Mouse (Mus musculus) heart, embryonic 11.5 days (tissue): ENCODE results near the gene Zfp280d. TPM values are rescaled to one million over a fixed set of nuclear protein-coding genes. Genes with fewer than 3 reads are reported as not detected.
"Not testable (repeated sequence)": the region's sequence is repeated elsewhere in the genome, so short reads cannot be mapped to it uniquely, and the experiment has no call there.

ENCODE experiments used
- ATAC-seq: fragments of 200-750 bp; cut with Nextera tagmentation; replicated peaks from 2 replicates; pipeline ENCODE4 v1.8.0; 2017; ENCODE audit warnings: moderate library complexity; ENCODE audit not compliant: insufficient number of reproducible peaks, low FRiP score, low TSS enrichment
- H3K27ac ChIP-seq: fragments of 300-500 bp; sonication (generic); 2 replicates; pipeline ENCODE4 v1.5.1; 2014; ENCODE audit warnings: mild to moderate bottlenecking, low read depth, low read length
- H3K27me3 ChIP-seq: fragments of 300-500 bp; sonication (generic); 2 replicates; pipeline ENCODE4 v1.6.1; 2014; ENCODE audit warnings: mild to moderate bottlenecking, low read length, mixed read lengths; ENCODE audit not compliant: control insufficient read depth, insufficient read depth
- H3K36me3 ChIP-seq: fragments of 300-500 bp; sonication (generic); 2 replicates; pipeline ENCODE4 v1.6.1; 2014; ENCODE audit warnings: mild to moderate bottlenecking, low read length, moderate library complexity, mixed read lengths; ENCODE audit not compliant: control insufficient read depth, insufficient read depth
- H3K4me1 ChIP-seq: fragments of 300-500 bp; sonication (generic); 2 replicates; pipeline ENCODE4 v1.6.1; 2014; ENCODE audit warnings: low read length; ENCODE audit not compliant: control insufficient read depth, insufficient read depth
- H3K4me2 ChIP-seq: fragments of 300-500 bp; sonication (generic); 2 replicates; pipeline ENCODE4 v1.6.1; 2014; ENCODE audit warnings: mild to moderate bottlenecking, moderate library complexity
- H3K4me3 ChIP-seq: fragments of 300-500 bp; sonication (generic); 2 replicates; pipeline ENCODE4 v1.5.1; 2014; ENCODE audit warnings: low read depth, low read length
- H3K9ac ChIP-seq: fragments of 300-500 bp; sonication (generic); 2 replicates; pipeline ENCODE4 v1.6.1; 2014; ENCODE audit warnings: mild to moderate bottlenecking, low read depth, low read length, moderate library complexity
- H3K9me3 ChIP-seq: fragments of 300-500 bp; sonication (generic); replicated peaks from 2 replicates; pipeline ENCODE4 v1.6.1; 2016; ENCODE audit warnings: low read length; ENCODE audit not compliant: control insufficient read depth
- WGBS: fragments of 180-500 bp; shearing (Covaris S2); extraction: QIAGEN DNeasy Blood & Tissue Kit; methylation state at CpG from one replicate; pipeline ENCODE4 v1.1.7; 2014; ENCODE audit not compliant: insufficient replicate concordance; 5-methylcytosine and 5-hydroxymethylcytosine counted together
- polyA plus RNA-seq: library from polyadenylated mRNA; unstranded; fragments of >200 nt; fragmentation: Nextera tagmentation; extraction: Ambion mirVana; gene quantifications from 2 replicates; pipeline ENCODE4 v1.2.1, GENCODE M21; 2014

Zfp280d gene
- polyA plus RNA-seq, 1 experiment from 2014 or later: 31.1 TPM

DNA sequence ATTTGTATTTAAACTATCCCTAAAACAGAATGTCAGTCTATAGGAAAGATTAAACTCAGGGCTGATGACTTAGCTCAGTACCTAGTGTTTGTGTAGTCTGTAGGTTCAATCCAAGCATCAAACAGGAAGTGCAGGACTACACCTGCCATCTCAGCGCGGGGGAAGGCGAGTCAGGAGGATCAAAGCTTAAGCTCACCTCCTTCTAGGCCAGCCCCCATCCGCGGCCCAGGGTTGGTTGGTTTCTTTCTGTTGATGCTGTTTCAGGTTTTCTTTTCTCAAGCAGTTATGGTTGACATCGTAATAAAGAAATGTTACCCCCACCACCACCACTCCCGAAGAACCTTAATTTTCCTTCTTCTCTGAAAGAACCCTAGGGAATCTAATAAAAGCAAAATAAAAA, 111.1 kb downstream of the Zfp280d start:
- ATAC-seq: no peak
- 73% methylated on average over 7 of the region's 7 CpGs for WGBS

DNA sequence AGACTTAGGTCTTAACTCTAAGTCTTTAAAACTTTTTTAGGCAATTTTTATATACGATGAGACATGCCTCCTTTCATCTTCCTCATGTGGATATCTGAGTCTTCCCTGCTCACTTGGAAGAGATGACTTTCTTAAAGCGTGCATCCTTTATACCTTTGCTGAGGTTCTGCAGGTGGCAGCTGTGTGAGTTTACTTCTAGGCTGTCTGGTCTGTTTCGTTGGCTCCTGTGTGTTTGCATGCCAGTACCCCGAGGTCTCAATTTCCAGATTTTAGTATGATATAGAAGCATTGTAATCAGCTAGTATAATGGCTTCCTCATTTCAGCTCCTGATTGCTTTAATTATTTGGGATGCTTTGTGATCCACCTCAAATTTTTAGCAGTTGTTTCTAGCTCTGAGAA, 114.3 kb downstream of the Zfp280d start:
- Histone ChIP-seq H3K9ac (no peak overlapping the region), H3K4me3 (no peak overlapping the region), H3K36me3 (no peaks in the 10 kb centered on the region), H3K27ac (no peak overlapping the region), H3K9me3 (no peaks in the 10 kb centered on the region), H3K27me3 (no peaks in the 10 kb centered on the region), H3K4me1 (no peaks in the 10 kb centered on the region), H3K4me2 (no peak overlapping the region)
- 82% methylated on average over 4 of the region's 4 CpGs for WGBS
- no peak for ATAC-seq

More for the DNA sequence above, 111.1 kb downstream of the Zfp280d start:
- no peaks in the 10 kb centered on the region for H3K36me3 ChIP-seq
- no peak overlapping the region for H3K4me2 ChIP-seq
- H3K4me1 ChIP-seq: no peaks in the 10 kb centered on the region
- no peak overlapping the region for H3K9ac ChIP-seq
- H3K9me3 ChIP-seq: no peaks in the 10 kb centered on the region
- no peak overlapping the region for H3K4me3 ChIP-seq
- no peaks in the 10 kb centered on the region for H3K27me3 ChIP-seq
- no peak overlapping the region for H3K27ac ChIP-seq

DNA sequence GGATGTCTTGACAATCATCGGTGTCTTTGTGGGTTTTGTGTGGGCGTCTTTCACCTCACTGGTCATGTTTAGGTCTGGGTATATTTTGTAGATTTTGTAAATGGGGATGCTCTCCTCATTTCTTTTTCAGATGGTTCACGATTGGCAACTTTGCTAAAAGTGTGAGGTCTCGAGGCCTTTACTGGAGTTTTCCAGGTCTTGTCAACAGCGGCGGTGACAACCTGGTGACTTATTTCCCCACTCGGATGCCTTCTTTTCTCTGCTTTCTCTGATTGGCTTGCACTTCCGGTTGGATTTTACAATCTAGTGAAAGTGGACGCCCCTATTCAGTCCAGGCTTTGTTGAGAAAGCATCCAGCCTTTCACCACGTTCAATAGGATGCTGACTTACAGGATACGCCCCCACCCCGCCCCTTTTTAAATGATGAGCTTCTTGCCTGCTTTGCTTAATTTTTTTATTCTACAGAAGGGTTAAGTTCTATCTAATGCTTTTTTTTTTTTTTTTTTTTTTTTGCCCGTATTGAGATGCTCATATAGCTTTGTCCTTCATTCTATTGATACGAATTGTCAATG, 114.9 kb downstream of the Zfp280d start:
- Histone ChIP-seq H3K9ac (no peak overlapping the region), H3K4me3 (no peak overlapping the region), H3K9me3 (no peaks in the 10 kb centered on the region), H3K27ac (no peak overlapping the region), H3K4me1 (no peaks in the 10 kb centered on the region), H3K4me2 (no peak overlapping the region), H3K27me3 (no peaks in the 10 kb centered on the region), H3K36me3 (no peaks in the 10 kb centered on the region)
- ATAC-seq: no peak
- WGBS: 71% methylated on average over 14 of the region's 14 CpGs

DNA sequence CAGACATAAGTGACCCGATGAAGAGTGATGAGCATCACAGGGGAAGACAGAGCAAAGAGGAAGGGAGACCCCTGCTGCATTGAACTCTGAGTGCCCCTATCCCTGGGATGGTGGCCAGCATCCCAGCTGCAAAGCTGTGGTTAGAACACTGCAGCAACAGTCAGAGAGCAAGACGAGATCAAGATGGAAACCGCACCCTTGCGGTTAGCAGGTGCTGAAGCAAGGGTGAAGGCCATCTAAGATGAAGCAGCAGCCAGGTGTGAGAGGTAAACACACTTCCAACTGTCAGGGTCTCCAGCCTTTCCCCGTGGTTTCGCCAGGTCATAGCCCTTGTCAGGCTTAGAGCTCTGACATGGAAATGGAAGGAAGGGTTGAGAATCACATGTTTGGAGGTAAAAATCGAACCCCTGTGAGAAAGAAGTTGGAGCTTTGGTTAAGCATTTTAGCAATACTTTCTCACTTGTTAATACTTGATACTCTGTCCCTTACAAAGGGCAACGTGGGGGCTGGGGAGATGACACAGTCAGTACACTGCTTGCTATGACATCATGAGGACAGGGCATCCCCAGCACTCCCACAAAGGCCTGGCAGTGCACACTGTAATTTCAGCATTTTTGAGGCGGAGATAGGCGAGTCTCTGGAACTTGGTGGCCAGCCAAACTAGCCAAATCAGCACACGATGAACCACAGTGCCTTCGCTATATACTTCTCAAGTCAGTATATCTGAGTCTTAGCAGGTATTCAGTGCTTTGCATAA, 115.8 kb downstream of the Zfp280d start:
- Histone ChIP-seq H3K4me1 (no peaks in the 10 kb centered on the region), H3K9ac (no peak overlapping the region), H3K36me3 (no peaks in the 10 kb centered on the region), H3K4me2 (no peak overlapping the region), H3K9me3 (no peaks in the 10 kb centered on the region), H3K4me3 (no peak overlapping the region), H3K27ac (no peak overlapping the region), H3K27me3 (no peaks in the 10 kb centered on the region)
- no peak for ATAC-seq
- 77% methylated on average over 12 of the region's 12 CpGs for WGBS

DNA sequence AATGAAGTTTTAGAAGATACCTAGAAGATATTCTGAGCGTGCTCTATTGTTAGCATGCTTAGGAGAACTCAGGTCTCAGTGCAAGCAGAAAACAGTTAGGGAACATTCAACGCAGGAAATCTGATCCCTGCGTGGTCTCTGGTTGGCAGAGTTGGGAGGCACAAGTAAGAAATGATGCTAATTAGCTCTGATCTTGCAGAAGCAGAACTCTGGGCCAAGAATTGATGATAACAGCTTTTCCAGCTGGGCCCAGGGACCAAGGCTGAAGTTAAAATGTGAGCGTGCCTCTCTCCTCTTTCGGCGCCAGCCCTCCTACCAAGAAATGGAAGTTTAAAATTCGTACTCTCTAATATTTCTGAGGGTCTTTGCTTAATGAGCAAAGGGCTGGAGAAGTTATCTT, 118.0 kb downstream of the Zfp280d start:
- Histone ChIP-seq H3K27ac (no peak overlapping the region), H3K4me2 (no peak overlapping the region), H3K4me3 (no peak overlapping the region), H3K9me3 (no peaks in the 10 kb centered on the region), H3K27me3 (no peaks in the 10 kb centered on the region), H3K36me3 (no peaks in the 10 kb centered on the region), H3K4me1 (no peaks in the 10 kb centered on the region), H3K9ac (no peak overlapping the region)
- 77% methylated on average over 7 of the region's 7 CpGs for WGBS
- ATAC-seq: no peak

DNA sequence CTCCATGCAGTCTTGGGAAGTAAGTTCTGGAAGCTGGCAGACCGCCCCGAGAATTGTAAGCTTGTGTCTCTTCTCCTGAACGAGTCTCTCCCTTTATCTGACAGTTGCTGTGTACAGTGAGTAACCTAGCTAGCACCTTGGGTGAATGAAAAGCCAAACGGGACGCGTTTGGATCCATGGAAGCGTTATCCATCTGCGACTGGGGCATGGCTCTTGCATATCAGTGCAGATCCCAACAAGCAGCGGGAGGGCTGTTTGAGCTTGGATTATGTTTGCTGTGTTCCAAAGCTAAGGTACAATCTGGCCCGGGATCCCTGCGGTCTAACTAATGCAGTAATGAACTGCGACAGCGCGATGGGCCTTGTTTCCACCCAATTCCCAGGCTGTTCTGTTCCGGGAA, 118.6 kb downstream of the Zfp280d start:
- no peak overlapping the region for H3K27ac ChIP-seq
- H3K4me2 ChIP-seq: no peak overlapping the region
- WGBS: 78% methylated on average over 15 of the region's 15 CpGs
- no peaks in the 10 kb centered on the region for H3K27me3 ChIP-seq
- H3K36me3 ChIP-seq: no peaks in the 10 kb centered on the region
- H3K9me3 ChIP-seq: no peaks in the 10 kb centered on the region
- no peaks in the 10 kb centered on the region for H3K4me1 ChIP-seq
- ATAC-seq: no peak
- H3K4me3 ChIP-seq: no peak overlapping the region
- no peak overlapping the region for H3K9ac ChIP-seq

DNA sequence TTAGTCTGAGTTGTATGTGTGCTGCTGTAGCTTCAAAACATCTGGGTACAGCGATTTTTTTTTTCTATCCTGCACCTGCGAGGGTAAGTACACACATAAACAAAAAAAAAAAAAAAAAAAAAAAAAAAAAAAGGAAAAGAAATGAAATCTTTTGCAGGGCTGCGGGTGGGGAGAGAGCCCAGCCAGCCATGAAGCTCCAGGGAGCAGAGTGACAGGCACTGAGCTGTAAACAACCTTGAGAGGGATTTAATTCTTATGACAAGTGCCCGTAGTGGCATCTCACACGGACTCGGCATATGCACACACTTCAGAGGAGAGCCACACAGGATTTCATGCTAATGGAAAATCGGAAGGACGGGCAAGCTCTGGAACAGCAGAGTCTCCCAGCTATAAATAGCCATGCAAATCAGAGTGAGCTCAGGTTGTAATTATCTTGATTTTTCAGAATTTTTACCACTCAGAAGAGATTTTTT, 119.2 kb downstream of the Zfp280d start:
- Histone ChIP-seq H3K27me3 (no peaks in the 10 kb centered on the region), H3K9ac (no peak overlapping the region), H3K27ac (no peak overlapping the region), H3K4me2 (no peak overlapping the region), H3K4me3 (no peak overlapping the region), H3K4me1 (no peaks in the 10 kb centered on the region), H3K36me3 (no peaks in the 10 kb centered on the region), H3K9me3 (no peaks in the 10 kb centered on the region)
- ATAC-seq: no peak
- WGBS: 51% methylated on average over 8 of the region's 8 CpGs

DNA sequence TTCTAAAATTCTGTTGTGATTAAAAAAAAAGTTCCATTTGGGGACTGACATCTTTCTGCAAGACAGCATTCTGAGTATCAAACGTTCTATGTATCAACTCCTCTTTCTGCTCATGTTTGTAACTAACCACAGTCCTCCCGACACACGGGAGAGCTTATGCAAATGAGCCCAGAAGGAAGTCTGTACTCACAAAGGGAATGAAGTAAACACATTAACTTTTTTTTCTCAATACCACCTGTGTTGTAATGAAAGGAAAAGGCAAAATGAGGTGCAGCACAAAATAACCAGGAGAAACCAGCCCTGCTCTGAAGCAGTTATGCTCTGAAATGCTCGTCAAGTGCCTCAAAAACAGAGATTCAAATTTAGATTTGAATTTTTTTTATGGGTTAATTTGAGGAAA, 125.5 kb downstream of the Zfp280d start:
- Histone ChIP-seq H3K9ac (no peak overlapping the region), H3K4me3 (no peak overlapping the region), H3K27me3 (no peaks in the 10 kb centered on the region), H3K4me2 (no peak overlapping the region), H3K36me3 (no peaks in the 10 kb centered on the region), H3K4me1 (no peaks in the 10 kb centered on the region), H3K9me3 (no peaks in the 10 kb centered on the region), H3K27ac (no peak overlapping the region)
- 51% methylated on average over 4 of the region's 4 CpGs for WGBS
- no peak for ATAC-seq

DNA sequence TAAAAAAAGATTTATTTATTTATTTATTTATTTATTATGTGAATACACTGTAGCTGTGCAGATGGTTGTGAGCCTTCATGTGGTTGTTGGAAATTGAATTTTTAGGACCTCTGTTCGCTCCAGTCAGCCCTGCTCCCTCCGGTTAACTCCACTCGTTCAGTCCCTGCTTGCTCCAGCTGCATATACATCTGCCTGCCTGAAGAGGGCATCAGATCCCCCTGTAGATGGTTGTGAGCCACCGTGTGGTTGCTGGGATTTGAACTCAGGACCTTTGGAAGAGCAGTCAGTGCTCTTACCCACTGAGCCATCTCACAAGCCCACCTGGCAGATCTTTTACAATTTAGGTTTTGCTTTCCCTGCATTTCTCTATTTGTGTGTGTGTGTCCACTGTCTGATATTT, 127.1 kb downstream of the Zfp280d start:
- H3K4me1 ChIP-seq, H3K27ac ChIP-seq, H3K4me2 ChIP-seq, ATAC-seq, H3K9me3 ChIP-seq, H3K36me3 ChIP-seq, H3K9ac ChIP-seq, H3K27me3 ChIP-seq, H3K4me3 ChIP-seq: not testable (repeated sequence)
- WGBS: 73% methylated on average over 4 of the region's 4 CpGs
